Mouse (Mus musculus) thymus, postnatal 0 days (tissue): ENCODE results near the gene Dtx1. TPM values are rescaled to one million over a fixed set of nuclear protein-coding genes. Genes with fewer than 3 reads are reported as not detected.
A peak's percentile ranks its signal among the peaks of the same experiment; 100 is the strongest.

Experiments
- DNase-seq: peaks from one replicate; pipeline ENCODE4 v3.0.0-alpha.2; 2015; ENCODE audit warnings: low spot score
- polyA plus RNA-seq: library from polyadenylated mRNA; unstranded; fragments of >200 nt; fragmentation: Nextera tagmentation; extraction: Ambion mirVana; gene quantifications from 2 replicates; pipeline ENCODE4 v1.2.1, GENCODE M21; 2015

Dtx1 gene
- polyA plus RNA-seq, 1 experiment from 2014 or later, result 43.7 TPM

- peak; percentile 77 for DNase-seq
Observed at GRCm38 (mm10) chr5:120679676-120680555, 31.8 kb downstream of the Dtx1 start.

- DNase-seq, result peak; percentile 56
Observed at GRCm38 (mm10) chr5:120677516-120677915, 34.2 kb downstream of the Dtx1 start.

DNA sequence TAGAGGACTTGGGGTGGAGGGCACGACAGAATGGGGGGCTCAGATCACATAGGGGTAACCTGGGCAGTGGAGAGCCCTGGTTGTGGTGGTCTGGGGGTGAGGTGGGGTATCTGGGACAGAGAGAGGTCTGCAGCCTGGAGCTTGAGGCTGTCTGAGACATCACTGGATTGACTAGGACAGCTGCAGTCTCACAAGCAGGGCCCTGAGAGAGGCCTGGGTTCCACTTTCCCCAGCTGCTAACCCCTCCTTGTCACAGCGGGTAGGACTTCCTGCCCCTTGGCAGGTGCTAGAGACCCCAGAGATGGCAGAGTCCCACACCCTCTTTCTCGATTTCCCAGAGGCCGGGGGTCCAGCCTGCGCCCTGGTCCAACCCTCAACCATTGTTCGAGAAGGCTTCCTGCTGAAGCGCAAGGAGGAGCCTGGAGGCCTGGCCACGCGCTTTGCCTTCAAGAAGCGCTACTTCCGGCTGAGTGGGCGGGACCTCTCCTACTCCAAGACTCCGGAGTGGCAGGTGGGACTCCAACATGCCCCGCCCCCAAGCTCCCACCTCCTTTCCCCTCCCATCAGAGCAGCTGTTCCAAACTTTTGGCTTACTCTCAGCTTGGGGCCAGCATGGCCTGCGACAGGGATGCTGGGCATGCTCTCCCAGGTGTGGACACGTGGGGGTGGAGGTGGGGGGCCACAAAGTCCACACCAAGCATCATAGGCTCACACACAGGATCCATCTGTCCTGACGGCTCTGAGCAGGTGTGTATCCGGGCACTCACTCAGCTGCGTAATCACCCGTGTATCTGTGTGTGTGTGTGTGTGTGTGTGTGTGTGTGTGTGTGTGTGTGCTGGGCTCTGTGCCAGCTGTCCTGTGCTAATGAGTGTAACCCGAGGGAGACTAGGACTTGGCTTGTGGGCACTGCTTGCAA lies 37.2 kb downstream of the Dtx1 start:
- peak; percentile 81 for DNase-seq

DNA sequence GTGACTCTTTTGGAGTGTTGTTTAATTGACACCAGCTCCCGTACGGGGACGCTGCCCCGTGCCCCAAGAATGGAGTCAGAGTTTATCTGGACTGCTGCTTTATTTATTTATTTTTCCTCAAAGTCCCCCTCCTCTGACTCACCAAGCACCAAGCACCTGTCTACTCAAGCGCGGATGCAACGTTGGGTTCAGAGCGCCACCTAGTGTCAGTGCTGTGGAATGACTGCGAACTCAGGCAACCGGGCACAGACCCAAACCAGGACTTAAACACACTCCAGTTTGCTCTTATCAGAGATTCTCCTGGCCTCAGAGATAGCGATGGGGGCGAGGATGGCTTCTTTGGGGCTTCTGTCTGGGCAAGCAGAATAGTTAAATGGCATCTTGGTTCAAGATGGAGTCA lies 38.1 kb downstream of the Dtx1 start:
- DNase-seq, result peak; percentile 85

GRCm38 (mm10) chr5:120671865-120672264 lies 39.9 kb downstream of the Dtx1 start:
- no peak for DNase-seq

DNA sequence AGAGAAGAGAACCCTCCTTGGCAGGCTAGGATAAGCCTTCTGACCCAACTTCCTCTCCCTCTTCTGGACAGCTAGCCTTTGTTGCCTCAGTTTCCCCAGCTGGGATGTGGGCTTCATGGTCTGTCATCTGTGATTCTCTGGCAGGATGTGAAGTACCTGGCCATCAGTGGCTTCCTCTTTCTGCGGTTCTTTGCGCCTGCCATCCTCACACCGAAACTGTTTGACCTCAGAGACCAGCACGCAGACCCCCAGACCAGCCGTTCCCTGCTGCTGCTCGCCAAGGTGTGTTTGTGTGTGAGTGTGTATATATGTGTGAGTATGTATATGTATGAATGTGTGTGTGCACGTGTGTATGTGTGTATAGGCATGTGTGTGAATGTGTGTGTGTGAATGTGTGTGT lies 41.6 kb downstream of the Dtx1 start:
- no peak for DNase-seq

GRCm38 (mm10) chr5:120668761-120669160 lies 43.0 kb downstream of the Dtx1 start:
- no peak for DNase-seq

DNA sequence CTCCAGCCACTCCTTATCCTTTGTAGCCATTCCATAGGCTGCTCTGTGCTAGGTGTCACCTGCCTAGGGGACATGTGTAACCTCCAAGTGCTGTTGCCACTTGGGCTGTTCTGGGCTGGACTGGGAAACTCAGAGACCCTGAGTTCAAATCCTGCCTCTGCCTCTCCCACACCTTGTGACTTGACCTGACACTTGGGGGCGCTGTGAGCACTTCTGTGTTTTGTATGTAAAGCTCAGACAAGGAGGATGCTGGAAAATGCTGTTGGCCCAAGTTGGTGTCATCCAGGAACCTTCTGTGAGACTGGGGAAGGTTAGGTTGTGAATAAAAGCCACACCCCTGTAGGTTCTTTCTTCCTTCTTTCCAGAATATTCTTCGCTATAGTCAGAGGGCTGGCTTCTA lies 46.8 kb downstream of the Dtx1 start:
- DNase-seq, result no peak

GRCm38 (mm10) chr5:120660816-120661215 lies 50.9 kb downstream of the Dtx1 start:
- peak; percentile 51 for DNase-seq

GRCm38 (mm10) chr5:120656281-120656751 lies 55.4 kb downstream of the Dtx1 start:
- DNase-seq, result no peak

DNA sequence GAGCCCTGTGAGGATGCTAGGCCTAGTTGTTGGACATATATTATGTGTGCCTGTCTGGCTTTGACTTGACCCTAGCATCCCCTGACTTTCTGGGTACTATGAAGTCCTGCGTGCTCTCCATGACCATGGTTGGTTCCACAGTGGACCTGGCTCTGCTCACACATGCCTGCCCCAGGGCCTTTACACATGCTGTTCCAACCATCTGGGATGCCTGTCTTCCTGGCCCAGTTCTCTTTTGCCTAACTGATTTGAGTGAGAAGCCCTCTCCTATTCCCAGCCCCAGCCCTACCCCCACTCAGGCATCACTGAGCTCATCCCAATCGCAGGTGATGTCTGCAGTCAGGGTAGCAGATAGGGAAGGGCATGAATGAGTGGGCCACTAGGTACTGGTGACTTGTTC lies 57.9 kb downstream of the Dtx1 start:
- DNase-seq, result no peak

DNA sequence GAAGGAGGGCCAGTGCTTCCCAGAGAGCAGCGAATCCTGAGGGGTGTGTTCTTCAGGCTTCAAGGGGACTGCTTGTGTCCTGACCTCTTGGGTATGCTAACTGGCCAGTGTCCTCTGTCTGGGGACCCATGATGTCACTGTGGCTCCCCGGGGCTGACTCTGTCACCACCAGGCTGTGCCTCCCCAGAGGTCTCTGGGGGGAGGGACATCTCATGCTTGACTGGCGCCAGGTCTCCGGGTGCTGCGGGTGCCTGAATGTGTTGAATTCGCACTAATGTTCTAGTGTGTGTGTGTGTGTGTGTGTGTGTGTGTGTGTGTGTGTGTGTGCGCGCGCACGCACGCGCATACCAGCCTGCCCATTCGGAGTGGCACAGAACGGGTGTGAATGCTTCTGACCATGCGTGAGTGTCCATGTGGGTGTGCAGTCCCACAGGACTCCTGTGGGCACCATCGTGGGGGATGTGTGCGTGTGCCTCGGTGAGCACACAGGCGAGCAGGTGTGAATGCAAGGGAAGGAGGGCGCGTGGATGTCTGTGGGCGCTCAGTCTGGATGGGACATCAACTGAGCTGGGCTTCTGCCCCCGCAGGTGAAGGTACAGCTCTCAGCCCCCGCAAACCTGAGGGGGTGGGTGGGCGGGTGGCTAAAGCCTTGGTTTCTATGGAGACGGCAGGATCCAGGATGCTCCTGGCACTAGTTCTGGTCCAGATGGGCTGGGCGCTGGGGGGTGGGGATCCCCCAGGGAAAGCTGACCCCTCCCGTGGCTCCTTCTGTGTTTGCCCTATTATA lies 58.6 kb downstream of the Dtx1 start:
- no peak for DNase-seq

DNA sequence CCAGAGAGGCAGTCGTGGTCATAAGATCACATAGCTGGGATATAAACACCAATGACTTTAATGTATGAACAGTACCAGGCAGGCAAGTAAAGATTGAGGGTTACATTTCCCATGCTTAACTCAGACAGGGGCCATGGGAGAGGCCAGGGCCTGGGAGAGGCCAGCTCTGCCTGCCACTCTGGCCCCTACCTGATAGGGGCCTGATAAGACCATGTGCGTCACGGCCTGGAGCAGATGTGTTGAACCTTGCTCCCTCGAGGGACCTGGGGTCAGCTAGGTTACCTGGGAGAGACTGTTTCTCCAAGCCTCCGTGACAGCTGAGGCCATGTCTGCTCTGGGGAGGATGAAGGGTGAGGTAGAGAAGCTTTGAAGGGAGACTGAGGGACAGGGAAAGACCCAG lies 60.5 kb downstream of the Dtx1 start:
- DNase-seq, result no peak

- no peak for DNase-seq
Observed at GRCm38 (mm10) chr5:120649938-120650337, 61.8 kb downstream of the Dtx1 start.

GRCm38 (mm10) chr5:120649374-120649933 lies 62.3 kb downstream of the Dtx1 start:
- peak; percentile 67 for DNase-seq

DNA sequence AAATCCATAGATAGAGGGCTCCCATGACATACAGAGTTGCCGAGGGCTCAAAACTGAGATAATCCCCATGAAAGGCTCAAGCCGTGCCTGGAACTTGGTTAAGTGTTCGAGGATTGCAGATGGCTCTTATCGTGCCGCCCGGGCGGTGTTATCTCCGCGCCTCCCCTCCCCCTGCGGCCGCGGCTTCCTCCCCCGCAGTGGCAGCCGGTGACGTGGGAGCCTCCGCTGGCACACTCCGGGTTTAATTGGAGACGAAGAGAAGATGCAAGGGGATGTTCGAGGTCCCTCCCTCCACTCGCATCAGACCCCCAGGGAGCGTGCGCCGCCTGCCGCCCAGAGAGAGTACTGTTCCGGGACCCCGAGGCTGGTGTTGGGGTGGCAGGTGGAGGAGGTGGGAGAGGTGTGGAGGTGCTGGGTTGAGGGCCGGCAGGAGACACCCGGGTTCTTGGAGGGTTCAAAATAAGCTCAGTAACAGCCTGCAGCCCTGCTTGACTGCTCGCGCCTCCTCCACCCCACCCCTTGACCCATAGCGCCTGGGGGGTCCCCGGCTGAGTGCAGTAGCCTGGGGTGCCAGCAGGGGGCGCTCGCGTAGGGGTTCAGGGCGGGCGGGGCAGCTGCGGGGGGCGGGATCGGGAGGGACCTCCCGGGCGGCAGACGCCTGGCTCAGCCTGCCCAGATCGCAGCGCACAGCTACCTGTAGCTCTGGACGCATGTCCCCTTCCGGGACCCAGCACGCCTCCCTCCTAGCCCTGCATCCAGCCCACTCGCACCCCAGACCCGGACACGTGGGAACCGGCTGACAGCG lies 63.0 kb downstream of the Dtx1 start, which contains the start of gene Rasal1:
TSS of gene Rasal1 (plus strand) at position 244 of the 805 bp plus-strand sequence.
- peak; percentile 95 for DNase-seq

DNA sequence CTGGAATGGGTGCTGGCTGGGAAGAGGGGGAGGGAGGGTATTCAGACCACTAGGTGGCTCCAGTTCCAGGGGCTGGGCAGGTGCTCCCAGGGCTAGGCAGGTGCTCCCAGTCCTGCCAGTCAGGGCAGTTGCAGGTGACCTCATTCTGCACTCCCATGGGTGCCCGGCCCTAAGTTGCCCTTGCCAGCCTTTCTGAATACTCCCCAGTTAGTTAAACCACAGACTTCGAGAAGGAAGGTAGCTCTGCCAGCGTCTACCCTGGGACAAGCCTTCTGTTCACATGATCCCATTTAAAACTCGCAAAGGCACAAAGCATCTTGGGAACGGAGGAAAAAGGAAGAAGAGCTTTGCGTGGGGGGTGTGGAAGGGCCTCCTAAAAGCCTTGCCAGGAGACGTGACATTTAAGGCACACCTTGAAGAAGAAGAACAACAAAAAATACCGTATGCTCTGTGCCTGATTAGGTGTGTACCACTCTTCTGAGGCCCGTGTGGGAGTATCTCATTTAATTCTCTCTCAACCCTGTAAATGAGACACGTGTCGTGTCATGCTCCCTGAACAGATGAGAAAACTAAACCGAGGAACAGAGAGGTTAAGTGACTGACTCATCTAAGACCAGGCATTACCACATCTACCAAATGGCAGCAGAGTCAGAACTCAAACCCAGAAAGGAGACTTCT lies 63.8 kb downstream of the Dtx1 start:
- peak; percentile 53 for DNase-seq

DNA sequence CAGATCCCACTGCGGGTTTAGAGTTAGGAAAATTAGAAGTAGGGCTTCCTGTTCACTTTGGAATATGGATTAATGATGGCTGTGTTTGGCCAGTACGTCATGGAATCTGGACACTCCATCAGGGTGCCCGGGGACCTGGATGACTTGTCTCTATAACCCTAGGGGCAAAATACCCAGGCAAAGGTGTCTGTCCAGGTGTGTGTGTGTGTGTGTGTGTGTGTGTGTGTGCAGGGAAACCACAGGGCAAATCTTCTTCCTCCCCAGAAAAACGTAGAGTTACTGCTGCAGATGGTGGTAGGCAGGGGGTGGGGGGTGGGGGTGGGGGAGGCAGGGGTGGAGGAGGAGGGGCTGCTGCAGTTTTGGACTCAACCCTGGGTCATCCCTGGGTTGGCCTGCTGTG lies 64.4 kb downstream of the Dtx1 start:
- peak; percentile 37 for DNase-seq

- no peak for DNase-seq
Observed at GRCm38 (mm10) chr5:120645851-120646250, 65.9 kb downstream of the Dtx1 start.
